Mouse (Mus musculus) hematopoietic stem cell, adult 5-6 weeks (primary cell): ENCODE data around the gene Aldh1l2. TPM values are rescaled to one million over a fixed set of nuclear protein-coding genes. Genes with fewer than 3 reads are reported as not detected.

Source experiments
- ATAC-seq, 2 experiments: fragments of 125-278 bp in 1 of 2; replicated peaks in 1 of 2; 2 replicates each; pipeline ENCODE4 v1.8.0; 2016 to 2017; ENCODE audit warnings: inconsistent platforms in 2 of 2, mild to moderate bottlenecking in 2 of 2, moderate number of reproducible peaks in 2 of 2, low read depth in 1 of 2, moderate TSS enrichment in 1 of 2; ENCODE audit not compliant: low FRiP score in 2 of 2, poor library complexity in 2 of 2, severe bottlenecking in 2 of 2, insufficient read depth in 1 of 2, low TSS enrichment in 1 of 2
- total RNA-seq: library from RNA; stranded (forward); fragments of 172-1452, 232-1000 nt; gene quantifications from 2 replicates; pipeline ENCODE4 v1.2.3, GENCODE M21; 2017

Gene Aldh1l2
- total RNA-seq, 1 experiment from 2014 or later, result not detected

GRCm38 (mm10) chr10:83508962-83509660 lies 24.8 kb downstream of the Aldh1l2 start:
- peak in 1 of 2 experiments; percentile 39; a peak in 2 of 4 replicates for ATAC-seq

- no peak for ATAC-seq
These were observed 36.6 kb downstream of the Aldh1l2 start for GRCm38 (mm10) chr10:83497321-83497720.

DNA sequence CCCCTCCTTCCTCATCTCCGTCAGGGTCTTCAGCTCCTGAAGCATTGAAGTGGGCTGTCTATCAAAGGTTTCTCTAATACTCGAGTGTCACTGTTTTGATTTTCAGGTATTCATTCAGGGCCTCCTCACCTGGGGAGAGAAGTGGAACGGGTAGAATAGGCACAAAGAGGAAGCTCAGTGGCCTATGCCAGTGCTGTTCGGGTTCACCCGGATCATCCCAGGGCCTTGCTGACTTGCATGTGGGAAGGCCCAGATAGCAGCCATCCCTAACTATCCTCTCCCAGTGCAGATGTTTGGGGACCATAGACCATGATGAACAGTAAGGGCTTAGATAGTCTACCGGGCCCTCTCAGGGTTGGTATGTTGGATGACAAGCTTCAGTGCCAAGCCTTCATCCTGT lies 43.4 kb downstream of the Aldh1l2 start:
- ATAC-seq, result no peak

GRCm38 (mm10) chr10:83477286-83477685 lies 56.7 kb downstream of the Aldh1l2 start:
- ATAC-seq, result no peak

- no peak for ATAC-seq
These were observed 58.7 kb downstream of the Aldh1l2 start for GRCm38 (mm10) chr10:83475226-83475625.

- no peak for ATAC-seq
These were observed 76.4 kb downstream of the Aldh1l2 start for GRCm38 (mm10) chr10:83457531-83457930.

- ATAC-seq, result no peak
These were observed 85.4 kb downstream of the Aldh1l2 start for GRCm38 (mm10) chr10:83448582-83448981.

Other genes starting within 250 kb of the Aldh1l2 start
- gene Slc41a2, start 196.3 kb downstream of the Aldh1l2 start, total RNA-seq, result 0.19 TPM in 1 of 2 replicates, not detected in the other
- gene D10Wsu102e, start 173.9 kb downstream of the Aldh1l2 start, total RNA-seq, result 1.5 TPM in 2 replicates
- gene Washc4, start 9.6 kb upstream of the Aldh1l2 start, total RNA-seq, result 41.1 and 63.2 TPM in 2 replicates
- gene Appl2, start 114.6 kb upstream of the Aldh1l2 start, total RNA-seq, result 98.6 and 105 TPM in 2 replicates
- gene 1500009L16Rik, start 188.7 kb upstream of the Aldh1l2 start, total RNA-seq, result 13.4 and 19.4 TPM in 2 replicates